Mouse (Mus musculus) lung, embryonic 16.5 days (tissue): ENCODE results near the gene Gm15517. TPM values are rescaled to one million over a fixed set of nuclear protein-coding genes. Genes with fewer than 3 reads are reported as not detected.
"Not testable (repeated sequence)": the region's sequence is repeated elsewhere in the genome, so short reads cannot be mapped to it uniquely, and the experiment has no call there.

Experiments used
- ATAC-seq: fragments of 200-750 bp; cut with Nextera tagmentation; 2 replicates; pipeline ENCODE4 v1.8.0; 2017; ENCODE audit warnings: low read depth, mild to moderate bottlenecking, moderate library complexity
- H3K27ac ChIP-seq: fragments of 300-500 bp; sonication (generic); 2 replicates; pipeline ENCODE4 v1.5.1; 2014; ENCODE audit warnings: mild to moderate bottlenecking, control low read depth, low read length
- H3K27me3 ChIP-seq: fragments of 300-500 bp; sonication (generic); 2 replicates; pipeline ENCODE4 v1.6.1; 2014; ENCODE audit warnings: low read depth, low read length, mixed read lengths; ENCODE audit not compliant: control insufficient read depth, insufficient read depth
- H3K36me3 ChIP-seq: fragments of 300-500 bp; sonication (generic); 2 replicates; pipeline ENCODE4 v1.6.1; 2014; ENCODE audit warnings: low read length; ENCODE audit not compliant: control insufficient read depth, insufficient read depth
- H3K4me1 ChIP-seq: fragments of 300-500 bp; sonication (generic); replicated peaks from 2 replicates; pipeline ENCODE4 v1.6.1; 2014; ENCODE audit warnings: low read length, mixed read lengths; ENCODE audit not compliant: control insufficient read depth, insufficient read depth
- H3K4me2 ChIP-seq: fragments of 300-500 bp; sonication (generic); 2 replicates; pipeline ENCODE4 v1.6.1; 2014; ENCODE audit warnings: low read depth, low read length, control low read depth
- H3K4me3 ChIP-seq: fragments of 300-500 bp; sonication (generic); 2 replicates; pipeline ENCODE4 v1.5.1; 2014; ENCODE audit warnings: mild to moderate bottlenecking, low read length, control low read depth
- H3K9ac ChIP-seq: fragments of 300-500 bp; sonication (generic); 2 replicates; pipeline ENCODE4 v1.6.1; 2014; ENCODE audit warnings: low read length, control low read depth
- H3K9me3 ChIP-seq: fragments of 300-500 bp; sonication (generic); 2 replicates; pipeline ENCODE4 v1.6.1; 2016; ENCODE audit warnings: low read length; ENCODE audit not compliant: control insufficient read depth
- WGBS: fragments of 180-500 bp; shearing (Covaris S2); extraction: QIAGEN DNeasy Blood & Tissue Kit; methylation state at CpG from one replicate; pipeline ENCODE4 v1.1.7; 2014; 5-methylcytosine and 5-hydroxymethylcytosine counted together
- polyA plus RNA-seq: library from polyadenylated mRNA; unstranded; fragments of >200 nt; fragmentation: Nextera tagmentation; extraction: Ambion mirVana; gene quantifications from 2 replicates; pipeline ENCODE4 v1.2.1, GENCODE M21; 2015

Gene Gm15517
- polyA plus RNA-seq, 1 experiment from 2014 or later, result not detected

- H3K36me3 ChIP-seq, result peaks cover 16% of the 10 kb centered on the region
- under 1% methylated on average over 62 of the region's 62 CpGs for WGBS
- peak within 1 kb of the TSS; percentile 54 for H3K4me2 ChIP-seq
- peak within 1 kb of the TSS; percentile 95 for H3K9ac ChIP-seq
- peak; percentile 91 for ATAC-seq
- no peaks in the 10 kb centered on the region for H3K9me3 ChIP-seq
- peak within 1 kb of the TSS; percentile 94 for H3K27ac ChIP-seq
- peak within 1 kb of the TSS; percentile 84 for H3K4me3 ChIP-seq
- no peaks in the 10 kb centered on the region for H3K27me3 ChIP-seq
- peaks cover 10% of the 10 kb centered on the region for H3K4me1 ChIP-seq
These were observed 14.9 kb upstream of the Gm15517 start, which contains the start of the genes 1700028J19Rik and 2410002F23Rik for GRCm38 (mm10) chr7:44246055-44246983. Gene 1700028J19Rik (minus strand): TSS chr7:44246695. Gene 2410002F23Rik (plus strand): TSS chr7:44246722.

DNA sequence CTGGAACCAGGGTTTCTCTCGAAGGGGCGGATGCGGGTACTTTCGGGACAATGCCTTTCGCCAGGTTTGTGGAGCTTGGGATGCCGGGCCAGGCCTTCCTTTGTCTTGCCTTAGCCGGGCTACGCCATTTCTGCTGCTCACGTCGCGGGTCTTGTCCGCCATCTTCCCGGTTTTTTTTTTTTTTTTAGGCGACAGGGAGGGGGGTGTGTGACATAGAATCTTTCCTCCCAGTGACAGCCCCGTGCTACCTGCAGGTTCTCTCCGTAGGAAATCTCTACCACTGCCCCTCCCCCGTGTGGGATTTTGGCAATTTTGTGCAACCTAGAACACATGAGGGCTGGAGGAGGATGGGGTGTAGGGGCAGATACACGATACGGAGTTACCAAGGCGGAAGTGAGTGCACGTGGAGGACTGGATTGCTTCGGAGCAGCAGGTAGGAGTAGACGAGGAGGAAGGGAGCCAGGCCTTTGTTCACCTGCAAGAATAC, 14.2 kb upstream of the Gm15517 start:
- Histone ChIP-seq H3K27ac (peak overlapping the region; percentile 94), H3K9me3 (no peaks in the 10 kb centered on the region), H3K4me2 (peak overlapping the region; percentile 54), H3K4me1 (peaks cover 10% of the 10 kb centered on the region), H3K9ac (peak overlapping the region; percentile 95), H3K27me3 (no peaks in the 10 kb centered on the region), H3K4me3 (peak overlapping the region; percentile 84), H3K36me3 (peaks cover 18% of the 10 kb centered on the region)
- peak; percentile 10; the same call in 1 of the 2 replicates for ATAC-seq
- under 1% methylated on average over 23 of the region's 23 CpGs for WGBS

DNA sequence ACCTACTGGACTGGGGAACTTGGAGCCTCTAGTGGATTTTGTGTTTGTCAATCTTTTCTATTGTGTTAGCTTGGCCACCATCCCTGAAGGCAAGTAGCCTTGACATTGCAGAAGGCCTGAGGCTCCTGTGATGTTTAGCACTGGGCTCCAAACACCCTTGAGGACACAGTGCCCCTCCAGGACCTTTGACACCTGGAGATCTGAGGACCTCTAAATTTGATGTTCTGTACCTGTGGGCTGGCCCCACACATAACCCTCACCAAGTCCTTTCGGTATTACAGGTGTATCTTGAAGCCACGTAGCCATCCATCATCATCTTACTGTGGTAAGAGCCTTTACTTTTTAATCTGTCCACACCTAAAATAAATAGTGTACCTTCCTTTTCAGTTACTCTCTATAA, 13.3 kb upstream of the Gm15517 start:
- WGBS, result 89% methylated on average over 2 of the region's 2 CpGs
- Histone ChIP-seq H3K27me3 (no peaks in the 10 kb centered on the region), H3K9ac (peak overlapping the region; percentile 95), H3K36me3 (peaks cover 27% of the 10 kb centered on the region), H3K4me1 (peaks cover 10% of the 10 kb centered on the region), H3K9me3 (no peaks in the 10 kb centered on the region), H3K4me3 (peak overlapping the region; percentile 84), H3K27ac (no peak overlapping the region), H3K4me2 (peak overlapping the region; percentile 54)
- ATAC-seq, result no peak

DNA sequence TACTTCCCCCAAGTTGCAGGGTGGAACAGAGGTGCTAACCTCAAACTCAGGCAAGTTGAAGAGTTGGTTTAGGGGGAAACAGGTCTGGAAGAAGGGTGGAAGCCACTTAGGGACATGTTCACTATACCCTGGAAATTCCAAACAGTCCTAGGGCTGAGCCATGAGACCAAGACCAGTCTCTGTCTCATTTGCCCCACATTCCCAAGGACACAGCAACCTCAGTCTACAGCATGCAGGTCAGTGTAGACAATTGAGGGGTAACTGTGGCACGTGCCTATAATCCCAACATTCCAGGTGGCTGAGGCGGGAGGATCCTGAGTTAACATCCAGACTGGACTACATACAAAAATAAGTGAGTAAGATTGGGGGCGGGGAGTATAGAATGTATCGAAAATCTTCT, 12.0 kb upstream of the Gm15517 start:
- peaks cover 28% of the 10 kb centered on the region for H3K36me3 ChIP-seq
- WGBS, result 89% methylated on average over 4 of the region's 4 CpGs

DNA sequence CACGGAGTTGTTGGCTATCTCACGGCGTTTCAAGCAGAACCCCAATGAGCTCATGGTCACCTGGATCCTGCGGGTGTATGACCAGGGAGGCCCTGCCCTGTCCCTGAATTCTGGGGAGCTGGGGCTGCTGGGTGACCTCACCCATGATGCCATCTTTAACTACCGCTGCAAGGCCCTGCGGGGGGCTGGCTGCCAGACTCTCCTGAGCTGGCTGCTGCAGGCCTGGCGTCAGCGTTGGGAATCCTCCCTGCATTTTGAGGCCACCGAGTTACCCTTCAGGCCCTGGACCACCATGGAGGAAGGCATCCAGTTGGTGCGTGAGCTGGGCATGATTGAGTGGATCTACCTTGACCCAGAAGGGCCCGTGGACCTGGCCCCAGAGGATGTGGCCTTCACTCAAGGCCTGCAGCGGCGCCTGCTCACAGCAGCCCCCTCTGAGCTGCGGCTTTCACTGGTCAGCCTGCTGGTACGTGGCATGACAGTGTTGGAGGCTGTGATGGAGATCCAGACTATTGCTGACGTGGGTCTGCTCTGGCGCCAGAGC, 10.4 kb upstream of the Gm15517 start:
- not testable (repeated sequence) for H3K9ac ChIP-seq, H3K27me3 ChIP-seq, H3K27ac ChIP-seq, H3K4me1 ChIP-seq, H3K4me2 ChIP-seq, ATAC-seq, H3K9me3 ChIP-seq, H3K4me3 ChIP-seq
- WGBS, result 85% methylated on average over 17 of the region's 17 CpGs
- peaks cover 28% of the 10 kb centered on the region for H3K36me3 ChIP-seq

More for the DNA sequence above, 12.0 kb upstream of the Gm15517 start:
- no peaks in the 10 kb centered on the region for H3K9me3 ChIP-seq
- no peak overlapping the region for H3K27ac ChIP-seq
- no peak for ATAC-seq
- peaks cover 10% of the 10 kb centered on the region for H3K4me1 ChIP-seq
- no peak overlapping the region for H3K4me2 ChIP-seq
- H3K9ac ChIP-seq, result no peak overlapping the region
- H3K4me3 ChIP-seq, result no peak overlapping the region
- H3K27me3 ChIP-seq, result no peaks in the 10 kb centered on the region

DNA sequence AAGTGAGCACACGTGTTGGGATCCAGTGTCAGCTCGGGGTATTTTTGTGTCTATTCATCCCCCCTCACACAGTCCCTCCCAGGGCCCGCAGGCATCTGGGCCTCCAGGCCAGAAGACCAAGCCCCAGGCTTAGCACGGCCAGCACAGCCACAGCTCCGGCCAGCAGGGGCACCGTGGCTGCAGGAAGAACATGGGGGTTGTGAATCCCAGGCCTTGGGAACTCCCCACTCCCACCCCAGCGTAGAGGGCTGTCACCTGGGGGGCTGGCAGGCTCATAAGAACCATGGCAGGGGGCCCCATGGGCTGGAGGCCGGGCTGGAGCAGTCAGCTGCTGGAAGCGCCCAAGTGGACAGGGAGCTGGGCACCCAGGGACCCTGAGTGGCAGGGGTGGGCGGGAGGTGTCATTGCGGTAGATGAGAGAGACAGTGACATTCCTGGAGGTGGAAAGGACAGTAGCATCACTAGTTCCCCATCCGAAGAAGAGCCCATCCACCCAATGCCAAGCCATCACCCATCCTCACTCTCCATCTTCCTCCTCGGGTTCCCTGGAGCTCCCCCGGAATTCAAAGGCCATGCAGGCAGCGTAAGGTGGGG, 8.1 kb upstream of the Gm15517 start:
- Histone ChIP-seq H3K4me2 (no peak overlapping the region), H3K4me1 (peaks cover under 1% of the 10 kb centered on the region; the same call in 1 of the 2 replicates), H3K27ac (no peak overlapping the region), H3K9me3 (no peaks in the 10 kb centered on the region), H3K36me3 (peaks cover 28% of the 10 kb centered on the region), H3K4me3 (no peak overlapping the region), H3K27me3 (no peaks in the 10 kb centered on the region), H3K9ac (no peak overlapping the region)
- no peak for ATAC-seq
- 63% methylated on average over 15 of the region's 15 CpGs for WGBS

DNA sequence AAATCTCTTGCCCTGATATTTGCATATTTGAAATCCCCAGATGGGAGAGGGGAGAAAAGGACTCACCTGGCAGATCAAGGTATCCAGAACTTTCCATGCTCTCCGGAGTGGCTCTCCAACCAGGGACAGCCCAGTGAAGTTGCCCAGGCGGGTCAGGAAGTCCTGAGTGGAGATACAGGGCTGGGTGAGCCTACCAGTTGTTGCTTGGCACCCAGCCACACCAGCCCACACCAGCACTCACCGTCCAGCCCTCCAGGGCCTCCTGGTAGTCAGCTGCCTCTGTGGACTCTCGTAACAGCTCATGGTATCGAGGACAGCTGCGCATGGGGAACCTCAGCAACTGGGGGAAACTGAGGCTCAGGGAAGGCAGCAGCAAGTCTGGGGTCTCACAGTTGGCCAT, 6.3 kb upstream of the Gm15517 start:
- H3K9me3 ChIP-seq, result no peaks in the 10 kb centered on the region

DNA sequence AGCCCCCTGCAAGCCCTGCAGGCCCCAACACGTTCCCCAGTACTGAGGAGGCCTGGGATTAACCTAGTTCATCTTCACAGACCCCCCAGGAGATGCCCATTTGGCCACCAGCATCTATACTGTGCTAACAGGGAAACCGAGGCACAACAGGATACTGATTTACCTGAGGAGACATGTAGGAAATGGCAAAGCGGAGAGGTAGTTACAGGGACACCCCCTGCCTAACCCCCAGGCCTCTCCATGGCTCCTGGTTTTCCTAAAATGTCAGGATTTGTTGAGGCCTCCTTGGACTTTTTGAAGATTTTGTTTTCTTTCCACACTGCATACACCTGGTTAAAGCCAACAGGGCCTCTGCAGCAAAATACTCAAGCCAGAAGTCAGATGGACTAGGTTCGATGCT, 4.0 kb upstream of the Gm15517 start, which contains the start of gene Acp4:
Gene Acp4 (minus strand): TSS at position 101 of the 400 bp plus-strand sequence.
- no peaks in the 10 kb centered on the region for H3K9me3 ChIP-seq
- H3K4me1 ChIP-seq, result no peaks in the 10 kb centered on the region
- H3K27me3 ChIP-seq, result no peaks in the 10 kb centered on the region; the same call in 1 of the 2 replicates
- H3K4me3 ChIP-seq, result no peak within 1 kb of the TSS
- H3K36me3 ChIP-seq, result peaks cover 8% of the 10 kb centered on the region
- 73% methylated on average over 4 of the region's 4 CpGs for WGBS
- no peak within 1 kb of the TSS for H3K27ac ChIP-seq
- no peak within 1 kb of the TSS for H3K9ac ChIP-seq
- ATAC-seq, result no peak
- no peak within 1 kb of the TSS for H3K4me2 ChIP-seq

More for the DNA sequence above, 6.3 kb upstream of the Gm15517 start:
- H3K4me2 ChIP-seq, result no peak overlapping the region
- H3K9ac ChIP-seq, result no peak overlapping the region
- WGBS, result 61% methylated on average over 6 of the region's 6 CpGs
- peaks cover 18% of the 10 kb centered on the region for H3K36me3 ChIP-seq
- no peak for ATAC-seq
- H3K27ac ChIP-seq, result no peak overlapping the region
- no peaks in the 10 kb centered on the region for H3K4me1 ChIP-seq
- no peaks in the 10 kb centered on the region for H3K27me3 ChIP-seq
- H3K4me3 ChIP-seq, result no peak overlapping the region

DNA sequence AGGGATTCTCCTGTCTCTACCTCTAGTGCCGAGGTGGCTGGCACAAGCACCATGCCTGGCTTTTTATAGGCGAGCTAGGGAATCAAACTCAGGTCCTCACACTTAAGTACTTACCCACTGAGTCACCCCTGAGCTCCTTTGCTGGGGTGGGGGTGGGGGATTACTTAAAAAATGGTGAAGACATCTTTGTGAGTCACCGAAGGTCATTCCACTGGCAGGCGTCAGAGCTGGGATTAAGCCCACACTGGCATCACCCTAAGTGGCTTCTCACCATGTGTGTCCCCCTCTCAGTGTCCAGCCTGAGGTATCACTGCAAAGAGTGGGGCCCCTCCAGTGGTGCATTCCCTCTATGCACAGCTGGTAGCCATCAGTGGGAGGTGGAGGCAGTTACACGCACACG, 837 bp upstream of the Gm15517 start:
- Histone ChIP-seq H3K4me1 (no peaks in the 10 kb centered on the region), H3K9ac (no peak overlapping the region), H3K27me3 (no peaks in the 10 kb centered on the region; the same call in 1 of the 2 replicates), H3K27ac (no peak overlapping the region), H3K9me3 (no peaks in the 10 kb centered on the region), H3K4me2 (no peak overlapping the region), H3K4me3 (no peak overlapping the region), H3K36me3 (no peaks in the 10 kb centered on the region)
- no peak for ATAC-seq
- WGBS, result 74% methylated on average over 6 of the region's 6 CpGs
